Mouse (Mus musculus) olfactory bulb, adult 2 months (tissue): ENCODE measurements around the gene Dars. TPM values are rescaled to one million over a fixed set of nuclear protein-coding genes. Genes with fewer than 3 reads are reported as not detected.
"Not testable (repeated sequence)": the region's sequence is repeated elsewhere in the genome, so short reads cannot be mapped to it uniquely, and the experiment has no call there.

Experiments used
- H3K27ac ChIP-seq: fragments of 200-500 bp; 2 replicates; pipeline ENCODE4 v1.5.1; 2012; ENCODE audit warnings: low read depth, low read length; ENCODE audit not compliant: insufficient read depth
- H3K4me1 ChIP-seq: fragments of 200-500 bp; 2 replicates; pipeline ENCODE4 v1.6.1; 2012; ENCODE audit warnings: low read length; ENCODE audit not compliant: control insufficient read depth, insufficient read depth
- H3K4me3 ChIP-seq: fragments of 200-500 bp; 2 replicates; pipeline ENCODE4 v1.5.1; 2012; ENCODE audit warnings: mild to moderate bottlenecking, low read depth, low read length, moderate library complexity; ENCODE audit not compliant: insufficient read depth
- CTCF ChIP-seq: fragments of 200-500 bp; IDR thresholded peaks from 2 replicates; pipeline ENCODE4 v1.5.1; 2012; ENCODE audit warnings: low read depth, mild to moderate bottlenecking, low read length, moderate library complexity; ENCODE audit not compliant: insufficient read depth
- POLR2A ChIP-seq: fragments of 200-500 bp; IDR thresholded peaks from 2 replicates; pipeline ENCODE4 v1.6.1; 2012; ENCODE audit warnings: mild to moderate bottlenecking, low read depth, low read length, moderate library complexity; ENCODE audit not compliant: insufficient read depth
- WGBS: fragments of 180-500 bp; shearing (Covaris S2); methylation state at CpG from one replicate; pipeline ENCODE4 v1.1.7; 2018; 5-methylcytosine and 5-hydroxymethylcytosine counted together
- polyA plus RNA-seq: library from polyadenylated mRNA; stranded (reverse); fragments of >200 nt; gene quantifications from 2 replicates; pipeline ENCODE4 v1.2.4, GENCODE M21; 2012; ENCODE audit warnings: low replicate concordance; ENCODE audit not compliant: missing spikeins, insufficient read depth, insufficient read length

Gene Dars
- polyA plus RNA-seq, 1 experiment = not detected

GRCm38 (mm10) chr1:128328218-128328617 is 89.0 kb downstream of the Dars start, which contains the start of gene Lct:
TSS of gene Lct (minus strand) at chr1:128328318.
- no peak within 1 kb of the TSS for H3K4me3 ChIP-seq
- WGBS = 77% methylated on average over 3 of the region's 3 CpGs
- H3K4me1 ChIP-seq = no peaks in the 10 kb centered on the region
- TF ChIP-seq POLR2A = no peak
- TF ChIP-seq CTCF = no peak
- H3K27ac ChIP-seq = no peak within 1 kb of the TSS

DNA sequence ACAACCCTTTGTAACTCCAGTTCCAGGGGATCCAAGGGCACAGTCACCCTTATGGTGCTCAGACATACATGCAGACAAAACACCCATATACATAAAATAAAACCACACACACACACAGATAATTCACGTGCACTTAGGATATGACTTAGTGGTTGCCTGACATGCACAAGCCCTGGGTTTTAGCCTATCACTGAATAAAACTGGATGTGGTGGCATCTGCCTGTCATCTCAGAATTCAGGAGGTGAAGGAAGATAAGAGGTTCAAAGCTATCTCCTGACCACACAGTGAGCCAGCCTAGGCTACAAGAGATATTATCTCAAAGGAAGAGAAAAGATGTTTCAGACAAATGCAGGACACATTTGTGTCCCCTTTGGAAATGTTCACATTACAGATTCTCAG is 90.0 kb downstream of the Dars start:
- Histone ChIP-seq H3K4me3 (no peak overlapping the region), H3K4me1 (no peaks in the 10 kb centered on the region), H3K27ac (no peak overlapping the region)
- 96% methylated on average over 1 of the region's 1 CpGs for WGBS
- TF ChIP-seq POLR2A (no peak), CTCF (no peak)

DNA sequence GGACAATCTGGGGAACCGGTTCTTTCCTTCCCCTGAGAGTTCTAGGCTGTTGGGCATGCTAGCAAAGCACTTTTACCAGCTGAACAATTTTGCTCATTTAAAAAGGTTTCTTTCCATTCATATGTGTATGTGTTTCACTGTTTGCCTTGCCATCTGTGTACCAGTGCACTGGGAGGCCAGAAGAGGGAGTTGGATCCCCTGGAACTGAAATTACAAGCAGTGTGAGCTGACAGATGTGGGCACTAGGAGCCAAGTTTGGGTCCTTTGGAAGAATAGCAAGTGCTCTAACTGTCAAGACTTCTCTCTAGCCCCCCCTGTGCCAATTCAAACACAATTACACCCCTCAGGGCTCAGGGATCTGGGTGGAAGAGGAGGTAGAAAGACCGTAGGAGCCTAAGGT is 92.4 kb downstream of the Dars start:
- no peak overlapping the region for H3K27ac ChIP-seq
- 88% methylated on average over 2 of the region's 2 CpGs for WGBS
- no peak overlapping the region for H3K4me3 ChIP-seq
- TF ChIP-seq POLR2A = no peak
- TF ChIP-seq CTCF = no peak
- no peaks in the 10 kb centered on the region for H3K4me1 ChIP-seq

DNA sequence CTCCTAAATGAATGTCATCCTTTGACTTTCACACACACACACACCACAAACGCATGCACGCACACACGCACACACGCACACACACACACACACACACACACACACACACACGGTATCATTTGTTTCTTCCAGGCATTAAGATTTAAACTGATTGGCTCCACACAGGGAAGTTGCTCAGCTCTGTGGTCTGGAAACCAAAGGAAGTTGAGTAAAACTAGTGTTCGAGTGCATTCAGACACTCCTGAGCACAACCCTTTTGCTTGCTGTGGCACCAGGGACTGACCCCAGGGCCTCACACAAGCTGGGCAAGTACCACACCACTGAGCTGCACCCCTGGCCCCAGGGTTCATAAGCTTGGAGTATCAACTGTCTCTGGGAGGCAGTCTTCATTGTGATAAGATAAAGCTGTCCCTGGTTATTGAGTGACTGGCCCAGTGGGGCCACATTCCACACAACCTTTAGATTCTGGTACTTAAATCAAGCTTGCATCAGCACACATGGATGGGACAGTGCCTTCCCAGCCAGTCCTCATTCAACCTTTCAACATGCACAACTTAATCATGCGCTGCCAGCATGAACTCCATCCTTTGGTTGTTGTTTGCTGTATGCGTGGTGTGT is 94.0 kb downstream of the Dars start:
- H3K27ac ChIP-seq = no peak overlapping the region
- WGBS = 91% methylated on average over 8 of the region's 8 CpGs
- H3K4me3 ChIP-seq = no peak overlapping the region
- TF ChIP-seq POLR2A = no peak
- TF ChIP-seq CTCF = no peak
- H3K4me1 ChIP-seq = no peaks in the 10 kb centered on the region

GRCm38 (mm10) chr1:128319266-128319665 is 97.9 kb downstream of the Dars start:
- not testable (repeated sequence) for H3K4me1 ChIP-seq, H3K4me3 ChIP-seq, H3K27ac ChIP-seq
- 91% methylated on average over 6 of the region's 6 CpGs for WGBS

- no peak overlapping the region for H3K27ac ChIP-seq
- no peak overlapping the region for H3K4me3 ChIP-seq
- WGBS = 78% methylated on average over 4 of the region's 4 CpGs
- no peak for TF ChIP-seq CTCF
- TF ChIP-seq POLR2A = no peak
- H3K4me1 ChIP-seq = no peaks in the 10 kb centered on the region
Measured at GRCm38 (mm10) chr1:128314665-128315064, 102.5 kb downstream of the Dars start.

Other genes with a start within 250 kb of the Dars start
- gene Ubxn4, start 173.4 kb downstream of the Dars start, polyA plus RNA-seq = 150 TPM in 1 of 2 replicates, not detected in the other
- not detected in 2 replicates for gene Lct, start 89.0 kb downstream of the Dars start, polyA plus RNA-seq
- not detected in 2 replicates for gene Mcm6, start 57.7 kb downstream of the Dars start, polyA plus RNA-seq
- not detected in 2 replicates for gene Cxcr4, start 174.9 kb upstream of the Dars start, polyA plus RNA-seq